In genomic region chr11:12285319-12286021, GRCm38 (mm10) we compare ENCODE assay signal across 25 mouse cellular contexts.
DNase-seq lines count a peak whose midpoint lies in the region; ATAC-seq and TF ChIP-seq lines count a peak whose summit lies in the region.
"Had no signal": no experiment of that assay in that cellular context is flagged by ENCODE, and none has a peak within 500 bp of the region (broad histone marks: within the 10 kb centered on the region; RNA-seq: fewer than 3 reads in every experiment).

No protein-coding gene starts in this region.

- H3K4me1 ChIP-seq in lung, embryonic 14.5 days (ENCODE audit: insufficient read depth): no peaks in the 10 kb centered on the region; the same call in 1 of the 2 replicates
- peaks cover 5% of the 10 kb centered on the region for H3K4me1 ChIP-seq in lung, embryonic 16.5 days (replicated peaks; ENCODE audit: control insufficient read depth, insufficient read depth, low read length)
- H3K4me1 ChIP-seq: embryonic facial prominence, embryonic 13.5 days; embryonic facial prominence, embryonic 15.5 days; forebrain, embryonic 10.5 days; forebrain, embryonic 12.5 days had no signal

- ATAC-seq in lung, embryonic 14.5 days (ENCODE audit: insufficient read depth): peak; percentile 79; the same call in 1 of the 2 replicates
- peak; percentile 78 for ATAC-seq in lung, embryonic 16.5 days (ENCODE audit: low read depth)
- ATAC-seq: activated CD4-positive, CD25-positive, alpha-beta regulatory T cell, adult 4 months; forebrain, embryonic 14.5 days; forebrain, embryonic 16.5 days had no signal

- no peak overlapping the region for H3K4me2 ChIP-seq in lung, embryonic 14.5 days
- H3K4me2 ChIP-seq in lung, embryonic 16.5 days (ENCODE audit: low read depth, low read length): no peak overlapping the region
- H3K4me2 ChIP-seq: embryonic facial prominence, embryonic 13.5 days; embryonic facial prominence, embryonic 15.5 days; forebrain, embryonic 12.5 days had no signal

- no peak for TF ChIP-seq CTCF in lung, embryonic 14.5 days (IDR thresholded peaks at IDR 0.05; ENCODE audit: low read depth)

- H3K9me3 ChIP-seq in lung, embryonic 14.5 days (ENCODE audit: low read depth, low read length): no peaks in the 10 kb centered on the region
- H3K9me3 ChIP-seq in lung, embryonic 16.5 days (ENCODE audit: control insufficient read depth, low read length): no peaks in the 10 kb centered on the region
- H3K9me3 ChIP-seq: embryonic facial prominence, embryonic 13.5 days; embryonic facial prominence, embryonic 15.5 days; forebrain, embryonic 10.5 days; forebrain, embryonic 12.5 days had no signal

- no peaks in the 10 kb centered on the region for H3K27me3 ChIP-seq in lung, embryonic 14.5 days (ENCODE audit: insufficient read depth, low read length)
- no peaks in the 10 kb centered on the region for H3K27me3 ChIP-seq in lung, embryonic 16.5 days (ENCODE audit: control insufficient read depth, insufficient read depth, low read depth, low read length)
- H3K27me3 ChIP-seq: embryonic facial prominence, embryonic 13.5 days; embryonic facial prominence, embryonic 15.5 days had no signal

- no peaks in the 10 kb centered on the region for H3K36me3 ChIP-seq in lung, embryonic 14.5 days (ENCODE audit: insufficient read depth)
- H3K36me3 ChIP-seq in lung, embryonic 16.5 days (ENCODE audit: control insufficient read depth, insufficient read depth, low read length): no peaks in the 10 kb centered on the region
- H3K36me3 ChIP-seq: embryonic facial prominence, embryonic 13.5 days; embryonic facial prominence, embryonic 15.5 days; forebrain, embryonic 10.5 days; forebrain, embryonic 12.5 days had no signal

- DNase-seq in lung, embryonic 14.5 days: peak; percentile 67
- no peak for DNase-seq in lung, postnatal 4 days
- DNase-seq in lung, adult 18-20 months: no peak
- DNase-seq in 3T3-L1 (ENCODE audit: low read depth, low spot score) (peak; percentile 71), NIH3T3 (ENCODE audit: low read depth) (peak; percentile 37)
- DNase-seq in ovary, adult 18-20 months (ENCODE audit: low spot score): no peak
- DNase-seq in thymus, postnatal 10 days (ENCODE audit: low spot score in 2 of 2): no peak
- DNase-seq: adrenal gland, adult 8-10 months; adrenal gland, postnatal 14 days; adrenal gland, postnatal 36 days; cerebellum, adult 18-20 months; cerebellum, adult 8-10 months; cerebellum, adult 9-11 months; cerebellum, postnatal 14 days; cerebellum, postnatal 36 days; embryo, embryonic 11 days had no signal

- WGBS in lung, embryonic 14.5 days: 53% methylated on average over 4 of the region's 4 CpGs
- 54% methylated on average over 4 of the region's 4 CpGs for WGBS in lung, embryonic 16.5 days

- H3K9ac ChIP-seq in lung, embryonic 14.5 days: no peak overlapping the region
- H3K9ac ChIP-seq in lung, embryonic 16.5 days (ENCODE audit: low read length): no peak overlapping the region
- H3K9ac ChIP-seq: embryonic facial prominence, embryonic 13.5 days; embryonic facial prominence, embryonic 15.5 days; forebrain, embryonic 12.5 days had no signal

- no peak overlapping the region for H3K4me3 ChIP-seq in lung, embryonic 14.5 days (ENCODE audit: low read depth, low read length)
- no peak overlapping the region for H3K4me3 ChIP-seq in lung, embryonic 16.5 days (ENCODE audit: low read length)
- H3K4me3 ChIP-seq: embryonic facial prominence, embryonic 13.5 days; embryonic facial prominence, embryonic 15.5 days; erythroblast, embryonic 14.5 days; forebrain, embryonic 10.5 days; forebrain, embryonic 12.5 days had no signal

- H3K27ac ChIP-seq in lung, embryonic 14.5 days (ENCODE audit: low read depth): no peak overlapping the region
- H3K27ac ChIP-seq in lung, embryonic 16.5 days (ENCODE audit: low read length): no peak overlapping the region
- H3K27ac ChIP-seq: embryonic facial prominence, embryonic 13.5 days; embryonic facial prominence, embryonic 15.5 days; forebrain, embryonic 10.5 days; forebrain, embryonic 12.5 days had no signal

Comparison
In these comparisons a context has a peak if more than half of its experiments do, and no peak if none do; other contexts are left out.
1. DNase-seq: peak in lung, embryonic 14.5 days (single experiment), 3T3-L1 (single experiment) and NIH3T3 (single experiment); none in lung, postnatal 4 days (0 of 2), lung, adult 18-20 months (0 of 2), ovary, adult 18-20 months (single experiment) and thymus, postnatal 10 days (0 of 2).